ENCODE assay signal across 8 mouse cellular contexts in genomic region chr8:121083093-121083935, GRCm38 (mm10). TPM values are rescaled to one million over a fixed set of nuclear protein-coding genes. Genes with fewer than 3 reads are reported as not detected.
DNase-seq lines count a peak whose midpoint lies in the region; ATAC-seq and TF ChIP-seq lines count a peak whose summit lies in the region.

No protein-coding gene starts in this region.

- in situ Hi-C loops in ES-E14 (cut with MboI; ENCODE audit: low sequenced_read_pairs in 2 of 2, unreplicated experiment in 2 of 2) = loop anchor here (5.0 to 10.0 kb wide), 2 partner anchors 34 to 259 kb away; partner anchors contain the start of gene Foxc2 (in 2 of the 2)

- no peak for DNase-seq in ES-E14 (ENCODE audit: low read depth, low spot score)
- DNase-seq in brain, adult 2 months (ENCODE audit: low read depth, low spot score) = peak; percentile 12
- peak; percentile 68 for DNase-seq in gastrocnemius, postnatal 25 days
- peak; percentile 89 for DNase-seq in intestine, embryonic 14.5 days (ENCODE audit: low spot score)
- peak; percentile 58 for DNase-seq in liver, postnatal 0 days
- peak; percentile 76 for DNase-seq in ovary, postnatal 36 days (ENCODE audit: low spot score)
- DNase-seq in right cerebral cortex, postnatal 36 days (ENCODE audit: low spot score in 2 of 2) = no peak
- no peak for DNase-seq in thymus, postnatal 36 days

- peaks cover 0 to 4% of the 10 kb centered on the region in 2 experiments; a peak in 1 of 4 replicates for H3K4me1 ChIP-seq in ES-E14 (ENCODE audit: control insufficient read depth in 2 of 2, insufficient read depth in 2 of 2, low read length in 2 of 2, poor library complexity in 1 of 2)
- H3K4me1 ChIP-seq in intestine, embryonic 14.5 days (replicated peaks; ENCODE audit: control insufficient read depth, insufficient read depth, low read length) = peaks cover 4% of the 10 kb centered on the region; the same call in 1 of the 2 replicates
- H3K4me1 ChIP-seq in liver, postnatal 0 days (ENCODE audit: insufficient read depth) = no peaks in the 10 kb centered on the region

- H3K27me3 ChIP-seq in intestine, embryonic 14.5 days (replicated peaks; ENCODE audit: control insufficient read depth, insufficient read depth, low read length) = peaks cover 73% of the 10 kb centered on the region
- peaks cover 98% of the 10 kb centered on the region for H3K27me3 ChIP-seq in liver, postnatal 0 days (ENCODE audit: insufficient read depth, low read length)

- peak overlapping the region; percentile 52 to 67 for H3K4me3 ChIP-seq in ES-E14 (ENCODE audit: insufficient read depth in 1 of 2, low read depth in 1 of 2, low read length in 2 of 2, poor library complexity in 1 of 2, severe bottlenecking in 1 of 2)
- H3K4me3 ChIP-seq in intestine, embryonic 14.5 days (ENCODE audit: low read depth, low read length) = peak overlapping the region; percentile 80
- H3K4me3 ChIP-seq in liver, postnatal 0 days (ENCODE audit: low read depth, low read length) = peak overlapping the region; percentile 49

- peak; percentile 70 for ATAC-seq in intestine, embryonic 14.5 days (replicated peaks; ENCODE audit: low FRiP score, low TSS enrichment, low read depth)
- peak; percentile 57; the same call in 1 of the 2 replicates for ATAC-seq in liver, postnatal 0 days

- no peak for TF ChIP-seq EP300 in liver, postnatal 0 days (IDR thresholded peaks at IDR 0.05; ENCODE audit: low read depth)

- H3K9ac ChIP-seq in ES-E14 (ENCODE audit: insufficient read depth, low read depth, low read length, poor library complexity, severe bottlenecking) = no peak overlapping the region; the same call in 1 of the 2 replicates
- H3K9ac ChIP-seq in intestine, embryonic 14.5 days (ENCODE audit: low read length) = peak overlapping the region; percentile 97
- no peak overlapping the region for H3K9ac ChIP-seq in liver, postnatal 0 days (replicated peaks)

- no peak overlapping the region for H3K27ac ChIP-seq in ES-E14 (ENCODE audit: insufficient read depth, low read depth, low read length, poor library complexity, severe bottlenecking)
- peak overlapping the region; percentile 98 for H3K27ac ChIP-seq in intestine, embryonic 14.5 days (ENCODE audit: low read depth)
- peak overlapping the region; percentile 66 for H3K27ac ChIP-seq in liver, postnatal 0 days (ENCODE audit: low read depth)

- H3K36me3 ChIP-seq in ES-E14 (ENCODE audit: control insufficient read depth, insufficient read depth, low read length, poor library complexity, severe bottlenecking) = no peaks in the 10 kb centered on the region
- peaks cover 16% of the 10 kb centered on the region for H3K36me3 ChIP-seq in intestine, embryonic 14.5 days (ENCODE audit: control insufficient read depth, insufficient read depth, low read length)
- no peaks in the 10 kb centered on the region for H3K36me3 ChIP-seq in liver, postnatal 0 days (replicated peaks; ENCODE audit: insufficient read depth, low read length)

- peak overlapping the region; percentile 79 for H3K4me2 ChIP-seq in intestine, embryonic 14.5 days (ENCODE audit: low read length)
- peak overlapping the region; percentile 78 for H3K4me2 ChIP-seq in liver, postnatal 0 days (ENCODE audit: low read depth, low read length)

- no peak for TF ChIP-seq CTCF in liver, postnatal 0 days (IDR thresholded peaks at IDR 0.05; ENCODE audit: low read depth)

- H3K9me3 ChIP-seq in ES-E14 (ENCODE audit: control insufficient read depth, insufficient read depth, low read depth, low read length) = no peaks in the 10 kb centered on the region
- H3K9me3 ChIP-seq in intestine, embryonic 14.5 days (ENCODE audit: control insufficient read depth, low read length) = no peaks in the 10 kb centered on the region
- H3K9me3 ChIP-seq in liver, postnatal 0 days (ENCODE audit: low read length) = no peaks in the 10 kb centered on the region

- under 1% methylated on average over 86 of the region's 89 CpGs for WGBS in intestine, embryonic 14.5 days
- 1% methylated on average over 77 of the region's 89 CpGs for WGBS in liver, postnatal 0 days (ENCODE audit: insufficient replicate concordance)

TF ChIP-seq in ES-E14, 5 proteins besides CTCF, POLR2A, EP300 and RAD21:
- TF ChIP-seq ZNF384 (IDR thresholded peaks at IDR 0.05; ENCODE audit: low read depth, low read length) = no peak
- no peak for TF ChIP-seq ZC3H11A (IDR thresholded peaks at IDR 0.05; ENCODE audit: borderline replicate concordance, low read depth, low read length)
- TF ChIP-seq HCFC1 (IDR thresholded peaks at IDR 0.05; ENCODE audit: borderline replicate concordance, insufficient read depth, low read length) = no peak
- TF ChIP-seq CHD2 (IDR thresholded peaks at IDR 0.05; ENCODE audit: low read depth, low read length) = no peak
- no peak for TF ChIP-seq MAFK (IDR thresholded peaks at IDR 0.05; ENCODE audit: insufficient read depth, low read depth, low read length)

RNA-seq across cellular contexts. Expression of gene Foxf1, which starts 0.9 kb away (rescaled TPM):
- total RNA-seq in ES-E14 (2012; rRNA removed) = 0.37 and 1.1 TPM in 2 replicates
- not detected for total RNA-seq in gastrocnemius, postnatal 25 days (2021)
- polyA plus RNA-seq in intestine, embryonic 14.5 days (2014; fragmentation: Nextera tagmentation; extraction: Ambion mirVana) = 129 and 149 TPM in 2 replicates
- polyA plus RNA-seq in liver, postnatal 0 days (2015; fragmentation: Nextera tagmentation; extraction: Ambion mirVana) = 2.7 and 3.1 TPM in 2 replicates

RNA-seq across cellular contexts. Expression of gene Mthfsd, which starts 24.9 kb away (rescaled TPM):
- total RNA-seq in ES-E14 (2012; rRNA removed) = 31.6 and 35.8 TPM in 2 replicates
- 10 to 100 TPM; 14.6 to 15.0 TPM for total RNA-seq in gastrocnemius, postnatal 25 days (2021)
- polyA plus RNA-seq in intestine, embryonic 14.5 days (2014; fragmentation: Nextera tagmentation; extraction: Ambion mirVana) = 59.2 and 62.9 TPM in 2 replicates
- polyA plus RNA-seq in liver, postnatal 0 days (2015; fragmentation: Nextera tagmentation; extraction: Ambion mirVana) = 12.9 and 13.7 TPM in 2 replicates

RNA-seq across cellular contexts. Expression of gene Foxc2, which starts 32.7 kb away (rescaled TPM):
- total RNA-seq in ES-E14 (2012; rRNA removed) = 0.11 and 0.27 TPM in 2 replicates
- under 1 TPM; 0.41 to 0.54 TPM for total RNA-seq in gastrocnemius, postnatal 25 days (2021)
- 0.43 and 0.48 TPM in 2 replicates for polyA plus RNA-seq in intestine, embryonic 14.5 days (2014; fragmentation: Nextera tagmentation; extraction: Ambion mirVana)
- 0.04 and 0.05 TPM in 2 replicates for polyA plus RNA-seq in liver, postnatal 0 days (2015; fragmentation: Nextera tagmentation; extraction: Ambion mirVana)

RNA-seq across cellular contexts. Expression of gene Foxl1, which starts 44.4 kb away (rescaled TPM):
- total RNA-seq in ES-E14 (2012; rRNA removed) = 0.09 TPM in 1 of 2 replicates, not detected in the other
- not detected for total RNA-seq in gastrocnemius, postnatal 25 days (2021)
- polyA plus RNA-seq in intestine, embryonic 14.5 days (2014; fragmentation: Nextera tagmentation; extraction: Ambion mirVana) = 6.5 and 7.7 TPM in 2 replicates
- polyA plus RNA-seq in liver, postnatal 0 days (2015; fragmentation: Nextera tagmentation; extraction: Ambion mirVana) = not detected in 2 replicates

Comparison
In these comparisons a context has a peak if more than half of its experiments do, and no peak if none do; other contexts are left out.
1. DNase-seq: peak in brain, adult 2 months (single experiment), gastrocnemius, postnatal 25 days (single experiment), intestine, embryonic 14.5 days (single experiment), liver, postnatal 0 days (single experiment) and ovary, postnatal 36 days (single experiment); none in ES-E14 (single experiment), right cerebral cortex, postnatal 36 days (0 of 2) and thymus, postnatal 36 days (0 of 2).
2. Peak in every context shown above with its lines, with median percentiles within 50 percentile points of each other: H3K4me3 ChIP-seq.